Mouse (Mus musculus): ENCODE measurements around the gene Foxi1.
"Not testable (repeated sequence)": the region's sequence is repeated elsewhere in the genome, so short reads cannot be mapped to it uniquely, and the experiment has no call there.

Foxi1 gene

GRCm38 (mm10) chr11:34207989-34208388 lies at the start of gene Foxi1:
Gene Foxi1, minus strand, starts transcription at chr11:34208089.
- DNase-seq (ENCODE audit: low spot score) = no peak

GRCm38 (mm10) chr11:34242979-34243378 lies 35.1 kb upstream of the Foxi1 start:
- no peak for DNase-seq (ENCODE audit: low spot score)

GRCm38 (mm10) chr11:34240252-34240651 lies 32.4 kb upstream of the Foxi1 start:
- DNase-seq (ENCODE audit: low spot score) = no peak

- no peak for DNase-seq (ENCODE audit: low spot score)
Observed at GRCm38 (mm10) chr11:34239691-34240090, 31.8 kb upstream of the Foxi1 start.

DNA sequence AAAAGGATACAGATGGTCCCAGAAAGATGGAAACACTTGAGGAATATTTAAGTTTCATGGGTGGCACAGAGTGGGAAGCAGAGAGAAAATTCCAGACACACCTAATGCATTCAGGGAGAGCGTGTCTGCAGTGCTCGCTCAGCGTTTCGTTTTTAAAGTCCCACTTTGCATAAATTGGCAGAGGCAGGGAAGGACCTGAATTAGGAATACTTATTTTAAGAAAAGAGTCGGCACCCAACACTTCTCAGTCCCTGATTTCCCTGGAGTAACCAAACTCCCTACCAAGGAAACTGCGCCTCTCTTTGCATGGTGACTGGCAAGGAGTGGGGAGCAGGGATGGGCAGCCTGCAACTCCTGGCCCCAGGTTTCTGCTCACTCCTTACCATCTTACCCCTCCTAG lies 29.0 kb upstream of the Foxi1 start:
- no peak for DNase-seq (ENCODE audit: low spot score)

DNA sequence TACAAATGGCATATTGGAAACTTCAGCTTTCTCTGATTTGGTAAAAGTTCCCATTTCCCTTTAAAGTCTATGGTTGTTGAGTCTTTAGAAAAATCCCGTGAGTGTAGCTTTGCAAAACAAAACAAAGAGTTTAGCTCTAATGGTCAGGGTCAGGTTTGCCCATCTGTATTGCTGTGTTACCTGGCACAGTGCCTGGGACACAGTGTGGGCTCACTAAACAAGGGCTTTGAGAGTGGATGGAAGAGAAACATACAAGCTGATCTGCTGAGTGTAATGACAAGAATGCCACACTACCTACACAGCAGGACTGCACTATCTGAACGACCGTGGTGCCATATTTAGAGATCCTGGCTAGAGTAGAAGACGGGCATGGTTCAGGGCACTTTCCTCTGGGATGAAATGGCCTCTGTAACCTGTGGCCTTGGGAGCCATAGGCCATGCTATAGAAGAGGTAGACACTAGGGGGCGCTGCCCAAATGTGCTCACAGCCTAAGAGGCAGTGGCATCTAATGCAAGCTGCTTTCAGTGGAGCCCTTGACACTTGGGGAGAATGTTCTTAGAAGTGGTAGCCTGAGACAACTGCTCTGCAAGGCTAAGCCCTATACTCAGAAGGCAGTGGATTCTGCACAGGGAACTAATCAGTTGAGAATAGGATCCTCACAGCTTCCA lies 28.3 kb upstream of the Foxi1 start:
- DNase-seq (ENCODE audit: low spot score) = peak; percentile 6

- peak; percentile 21 for DNase-seq (ENCODE audit: low spot score)
Observed at GRCm38 (mm10) chr11:34228758-34229364, 21.0 kb upstream of the Foxi1 start.

- DNase-seq (ENCODE audit: low spot score) = no peak
Observed at GRCm38 (mm10) chr11:34227180-34227579, 19.3 kb upstream of the Foxi1 start.

DNA sequence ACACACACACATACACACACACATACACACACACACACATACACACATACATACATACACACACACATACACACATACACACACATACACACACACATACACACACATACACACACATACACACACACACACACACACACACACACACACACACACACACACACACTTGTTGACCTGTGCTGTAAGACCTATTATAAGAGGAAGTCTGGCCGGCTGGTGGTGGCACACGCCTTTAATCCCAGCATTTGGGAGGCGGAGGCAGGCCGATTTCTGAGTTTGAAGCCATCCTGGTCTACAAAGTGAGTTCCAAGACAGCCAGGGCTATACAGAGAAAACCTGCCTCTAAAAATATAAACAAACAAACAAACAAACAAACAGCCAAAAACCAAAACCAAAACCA lies 12.7 kb upstream of the Foxi1 start:
- not testable (repeated sequence) for DNase-seq (ENCODE audit: low spot score)

DNA sequence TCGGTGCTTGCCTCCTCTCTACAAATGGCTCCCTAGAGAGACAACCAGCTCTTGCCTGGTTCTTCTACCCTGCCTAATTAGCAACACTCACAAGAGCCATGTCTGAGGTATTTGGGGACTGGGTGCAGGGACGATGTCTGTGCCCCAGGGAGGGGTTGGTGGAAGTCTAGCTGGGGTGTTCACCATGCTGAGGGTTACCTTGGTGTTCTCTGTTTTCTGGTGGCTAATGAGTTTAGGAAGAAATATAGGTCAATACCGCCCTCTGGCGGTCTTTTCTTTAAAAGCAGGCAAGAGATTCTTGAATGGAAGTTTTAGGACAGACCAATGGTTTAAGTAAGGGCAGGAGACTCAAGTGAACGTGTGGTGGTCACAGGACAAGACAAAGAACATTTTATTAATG lies 5.0 kb upstream of the Foxi1 start:
- DNase-seq (ENCODE audit: low spot score) = peak; percentile 22

DNA sequence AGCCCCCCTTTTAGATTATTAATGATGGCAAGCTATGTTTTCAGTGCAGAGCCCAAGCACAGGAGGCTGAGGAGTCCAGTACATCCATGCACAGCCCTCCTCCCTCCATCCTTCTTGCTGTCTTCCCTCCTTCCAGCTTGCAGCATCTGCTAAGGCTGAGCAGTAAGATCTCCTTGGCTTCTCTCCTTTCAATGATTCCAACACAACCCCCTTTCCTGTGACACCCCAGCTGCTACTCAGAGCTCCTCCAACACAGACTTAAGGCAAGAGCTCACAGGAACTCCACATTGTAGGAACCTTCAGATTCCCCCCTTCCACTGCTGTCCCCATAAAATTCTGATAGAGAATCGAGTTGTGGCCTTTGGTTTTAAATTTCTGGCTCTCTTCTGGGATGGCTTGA lies 5.1 kb downstream of the Foxi1 start:
- no peak for DNase-seq (ENCODE audit: low spot score)

DNA sequence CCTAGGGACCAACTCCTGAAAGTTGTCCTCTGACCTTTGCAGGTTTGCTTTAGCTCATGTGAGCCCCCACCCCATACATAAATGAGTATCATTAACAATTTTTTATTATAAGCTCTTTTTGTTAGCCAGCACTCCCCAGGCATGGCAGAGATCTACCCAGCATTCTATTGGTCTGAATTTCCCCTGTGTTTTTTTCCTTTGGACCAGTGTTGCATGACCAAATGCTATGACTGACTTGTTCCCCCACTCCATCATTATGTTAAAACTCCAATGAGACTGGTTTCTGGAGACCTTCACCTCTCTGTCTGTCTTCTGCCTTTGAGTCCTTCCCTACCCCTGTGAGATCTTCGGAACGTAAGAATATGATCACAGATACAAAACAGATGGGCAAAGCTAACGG lies 12.7 kb downstream of the Foxi1 start:
- no peak for DNase-seq (ENCODE audit: low spot score)

DNA sequence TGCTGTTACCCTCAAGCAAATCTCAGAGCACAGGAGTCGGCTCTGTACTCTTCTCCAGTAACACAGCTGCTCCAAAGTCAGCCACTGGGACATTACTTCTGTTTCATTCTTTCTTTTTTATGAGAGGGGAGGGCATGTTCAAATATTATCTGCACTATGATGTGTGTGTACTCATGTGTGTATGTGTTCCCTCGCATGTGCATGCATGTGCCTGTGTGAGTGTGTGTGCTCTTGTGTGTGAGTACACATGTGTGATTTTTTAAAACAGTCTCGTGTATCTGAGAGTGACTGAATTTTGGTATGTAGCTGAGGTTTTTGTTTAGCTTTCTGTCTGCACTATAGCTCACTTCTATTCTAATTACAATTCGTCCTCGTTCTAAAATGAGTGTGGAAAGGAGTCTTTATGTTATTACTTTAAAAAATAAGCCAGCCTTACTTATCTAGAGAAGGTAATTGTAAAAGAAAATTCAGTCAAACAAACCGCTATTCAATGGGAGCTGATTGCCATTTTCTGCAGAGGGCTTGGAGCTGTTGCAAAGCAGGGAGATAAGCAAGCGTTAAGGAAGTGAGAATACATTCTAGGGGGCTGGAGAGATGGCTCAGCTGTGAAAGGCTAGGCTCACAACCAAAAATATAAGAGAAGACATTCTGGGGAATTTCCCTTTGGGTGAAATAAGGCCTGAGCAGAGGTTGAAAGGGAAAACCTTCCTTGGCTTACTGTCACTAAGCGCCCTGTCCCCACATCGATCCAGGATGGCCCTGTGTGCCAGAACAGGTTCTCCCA lies 13.5 kb downstream of the Foxi1 start:
- DNase-seq (ENCODE audit: low spot score) = no peak

DNA sequence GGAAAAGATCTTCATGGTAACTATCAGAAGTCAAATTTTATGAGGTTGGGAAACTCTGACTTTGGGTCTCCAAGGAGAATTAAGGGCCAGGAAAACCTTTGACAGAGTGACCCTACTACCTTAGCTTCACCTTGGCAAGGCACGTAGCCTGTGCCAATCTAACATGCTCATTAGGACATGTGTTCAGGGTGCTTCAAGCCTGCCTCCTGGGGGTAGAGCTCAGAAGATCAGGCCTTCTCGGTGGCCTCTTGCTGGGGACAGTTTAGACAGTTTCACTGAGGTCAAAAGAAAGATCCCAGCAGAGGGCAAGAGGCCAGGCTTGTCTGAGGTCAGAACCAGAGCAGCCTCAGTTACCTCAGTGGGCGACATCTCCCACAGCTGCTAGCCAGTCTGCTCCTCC lies 14.2 kb downstream of the Foxi1 start:
- no peak for DNase-seq (ENCODE audit: low spot score)

GRCm38 (mm10) chr11:34184266-34184665 lies 23.6 kb downstream of the Foxi1 start:
- no peak for DNase-seq (ENCODE audit: low spot score)

DNA sequence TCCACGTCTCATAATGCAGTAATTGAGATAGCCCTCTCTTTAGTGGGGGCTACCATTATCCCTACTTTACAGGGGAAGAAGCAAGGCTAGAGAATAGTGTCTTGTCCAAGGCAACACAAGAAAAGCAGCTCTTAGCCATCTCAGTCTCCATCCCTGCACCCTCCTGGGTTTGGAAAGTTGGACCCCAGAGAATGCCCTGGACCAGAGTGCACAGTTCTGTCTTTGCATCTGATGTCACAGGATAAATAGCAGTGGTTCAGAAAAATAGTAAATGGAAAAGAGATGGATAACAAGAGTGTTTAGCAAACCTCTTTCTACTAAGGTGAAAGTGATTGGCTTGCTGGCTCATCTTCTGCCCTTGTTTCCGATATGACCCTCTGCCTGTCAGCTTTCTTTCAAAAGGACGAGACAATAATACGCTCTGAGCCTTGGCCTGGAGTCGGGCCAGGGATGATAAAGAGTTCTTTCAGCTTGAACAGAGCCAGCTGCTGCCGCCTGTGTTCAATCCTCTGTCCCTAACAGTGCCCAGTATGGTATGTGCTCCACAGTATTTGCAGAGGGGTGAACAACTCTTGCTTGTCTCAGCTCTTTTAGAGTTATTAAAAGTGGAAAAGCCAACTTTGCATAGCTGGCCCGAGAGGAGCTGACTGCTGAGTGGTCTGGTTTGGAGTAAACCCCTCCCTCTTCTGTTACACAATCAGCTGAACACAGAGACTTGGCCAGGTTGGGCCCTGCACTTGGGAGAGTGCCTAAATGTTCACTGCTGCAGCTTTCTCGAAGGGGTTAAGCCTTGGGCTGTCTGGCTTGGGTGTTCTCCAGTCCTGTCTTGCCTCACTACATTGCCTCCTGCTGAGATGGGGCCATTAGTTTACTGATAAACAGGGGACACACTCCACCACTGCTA lies 26.4 kb downstream of the Foxi1 start:
- DNase-seq (ENCODE audit: low spot score) = no peak

- no peak for DNase-seq (ENCODE audit: low spot score)
Observed at GRCm38 (mm10) chr11:34178752-34179151, 29.1 kb downstream of the Foxi1 start.

- DNase-seq (ENCODE audit: low spot score) = no peak
Observed at GRCm38 (mm10) chr11:34176371-34176770, 31.5 kb downstream of the Foxi1 start.

- DNase-seq (ENCODE audit: low spot score) = no peak
Observed at GRCm38 (mm10) chr11:34171221-34171620, 36.7 kb downstream of the Foxi1 start.

DNA sequence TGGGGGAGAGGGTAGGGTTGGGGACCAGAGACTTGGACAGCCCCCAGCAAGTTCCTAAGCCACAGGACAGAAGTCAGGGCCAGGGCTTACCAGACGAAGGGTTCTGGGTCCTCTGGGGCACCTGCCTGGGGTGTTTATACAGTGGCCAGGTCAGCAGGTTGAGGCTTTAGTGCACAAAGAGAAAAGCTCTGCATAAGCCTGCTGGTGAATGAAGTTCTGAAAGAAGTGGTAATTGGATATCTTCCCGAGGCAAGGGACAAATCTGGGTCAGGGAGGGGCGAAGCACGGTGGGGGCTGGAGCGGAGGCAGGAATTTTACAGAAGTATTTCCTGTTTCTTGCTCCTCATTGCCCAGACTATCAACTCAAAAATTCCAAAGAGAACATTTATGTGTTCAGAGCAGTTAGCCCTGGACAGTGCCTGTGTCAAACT lies 38.4 kb downstream of the Foxi1 start:
- DNase-seq (ENCODE audit: low spot score) = peak; percentile 44

- DNase-seq (ENCODE audit: low spot score) = peak; percentile 27
Observed at GRCm38 (mm10) chr11:34166392-34166791, 41.5 kb downstream of the Foxi1 start.

DNA sequence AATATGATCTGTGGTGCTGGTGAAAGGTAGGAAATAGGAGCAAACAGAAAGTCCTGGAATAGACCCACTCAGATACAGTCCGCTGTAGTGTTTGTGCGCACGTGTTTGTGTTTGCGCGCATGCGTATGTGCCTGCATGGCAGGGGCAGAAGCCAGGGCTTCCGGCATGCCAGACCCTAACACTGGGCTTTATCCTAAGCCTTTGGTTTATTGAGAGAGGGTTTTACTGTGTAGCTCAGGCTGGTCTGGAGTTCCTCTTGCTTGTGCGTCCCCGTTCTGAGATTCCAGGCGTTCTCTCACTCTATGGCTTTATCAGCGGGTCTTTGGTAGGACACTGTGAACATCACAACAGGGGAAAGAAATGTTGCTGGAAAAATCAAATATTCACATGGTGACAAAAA lies 42.6 kb downstream of the Foxi1 start:
- DNase-seq (ENCODE audit: low spot score) = peak; percentile 56
